Mouse (Mus musculus) myocyte (in vitro differentiated cells): ENCODE data around the gene Senp2.

Experiments
- POLR2A ChIP-seq: IDR thresholded peaks from one replicate; pipeline ENCODE4 v1.6.1; 2011; ENCODE audit warnings: low read depth, mild to moderate bottlenecking, control low read depth, moderate library complexity; ENCODE audit not compliant: insufficient read length
- SRF ChIP-seq: IDR thresholded peaks from one replicate; pipeline ENCODE4 v1.6.1; 2011; ENCODE audit warnings: low read depth; ENCODE audit not compliant: control insufficient read depth, insufficient read length
- TCF3 ChIP-seq: IDR thresholded peaks from one replicate; pipeline ENCODE4 v1.6.1; 2011; ENCODE audit warnings: low read depth, control low read depth; ENCODE audit not compliant: insufficient read length

- TF ChIP-seq TCF3 (no peak), POLR2A (no peak), SRF (no peak)
These were observed 51.1 kb downstream of the Senp2 start for GRCm38 (mm10) chr16:22060416-22060815.
